Mouse (Mus musculus) kidney, postnatal 0 days (tissue): ENCODE measurements around the gene Gm37240. TPM values are rescaled to one million over a fixed set of nuclear protein-coding genes. Genes with fewer than 3 reads are reported as not detected.

Source experiments
- ATAC-seq: fragments of 200-750 bp; cut with Nextera tagmentation; replicated peaks from 2 replicates; pipeline ENCODE4 v1.8.0; 2017; ENCODE audit warnings: low read depth, moderate number of reproducible peaks, moderate TSS enrichment, moderate library complexity; ENCODE audit not compliant: low FRiP score
- DNase-seq: peaks from one replicate; pipeline ENCODE4 v3.0.0-alpha.2; 2016; ENCODE audit warnings: low spot score
- H3K27ac ChIP-seq: fragments of 300-500 bp; sonication (generic); 2 replicates; pipeline ENCODE4 v1.5.1; 2014; ENCODE audit warnings: mild to moderate bottlenecking
- H3K27me3 ChIP-seq: fragments of 300-500 bp; sonication (generic); 2 replicates; pipeline ENCODE4 v1.6.1; 2014; ENCODE audit warnings: low read length, mixed read lengths; ENCODE audit not compliant: insufficient read depth
- H3K36me3 ChIP-seq: fragments of 300-500 bp; sonication (generic); 2 replicates; pipeline ENCODE4 v1.6.1; 2014; ENCODE audit warnings: low read length, mixed read lengths; ENCODE audit not compliant: insufficient read depth
- H3K4me1 ChIP-seq: fragments of 300-500 bp; sonication (generic); replicated peaks from 2 replicates; pipeline ENCODE4 v1.6.1; 2014; ENCODE audit warnings: antibody characterized with exemption, low read length, mixed read lengths; ENCODE audit not compliant: insufficient read depth
- H3K4me2 ChIP-seq: fragments of 300-500 bp; sonication (generic); 2 replicates; pipeline ENCODE4 v1.6.1; 2014; ENCODE audit warnings: mild to moderate bottlenecking, low read length, moderate library complexity, mixed read lengths
- H3K4me3 ChIP-seq: fragments of 300-500 bp; sonication (generic); replicated peaks from 2 replicates; pipeline ENCODE4 v1.5.1; 2014; ENCODE audit warnings: low read depth, low read length
- H3K9ac ChIP-seq: fragments of 300-500 bp; sonication (generic); 2 replicates; pipeline ENCODE4 v1.6.1; 2014; ENCODE audit warnings: low read depth, low read length
- H3K9me3 ChIP-seq: fragments of 300-500 bp; sonication (generic); replicated peaks from 2 replicates; pipeline ENCODE4 v1.6.1; 2016; ENCODE audit warnings: low read length, inconsistent platforms, mixed read lengths
- CTCF ChIP-seq: IDR thresholded peaks from 2 replicates; pipeline ENCODE4 v1.5.1; 2016; ENCODE audit warnings: antibody characterized with exemption, low read depth, mild to moderate bottlenecking, moderate library complexity
- WGBS: fragments of 180-500 bp; shearing (Covaris S2); extraction: QIAGEN DNeasy Blood & Tissue Kit; methylation state at CpG from one replicate; pipeline ENCODE4 v1.1.7; 2014; 5-methylcytosine and 5-hydroxymethylcytosine counted together
- polyA plus RNA-seq: library from polyadenylated mRNA; unstranded; fragments of >200 nt; fragmentation: Nextera tagmentation; extraction: Ambion mirVana; gene quantifications from 2 replicates; pipeline ENCODE4 v1.2.1, GENCODE M21; 2015

The Gm37240 gene
- polyA plus RNA-seq, 1 experiment from 2014 or later, result 10.8 TPM

- ATAC-seq (no peak), DNase-seq (no peak)
- no peak for TF ChIP-seq CTCF
- Histone ChIP-seq H3K27ac (no peak overlapping the region), H3K9me3 (no peaks in the 10 kb centered on the region), H3K4me2 (no peak overlapping the region), H3K36me3 (no peaks in the 10 kb centered on the region), H3K4me3 (no peak overlapping the region), H3K27me3 (no peaks in the 10 kb centered on the region), H3K9ac (no peak overlapping the region), H3K4me1 (no peaks in the 10 kb centered on the region)
- 81% methylated on average over 6 of the region's 6 CpGs for WGBS
Measured at GRCm38 (mm10) chr3:85159631-85160030, 727.7 kb downstream of the Gm37240 start.

- ATAC-seq, result no peak
- Histone ChIP-seq H3K4me1 (no peaks in the 10 kb centered on the region), H3K27me3 (no peaks in the 10 kb centered on the region), H3K4me2 (no peak overlapping the region), H3K4me3 (no peak overlapping the region), H3K27ac (no peak overlapping the region), H3K36me3 (no peaks in the 10 kb centered on the region), H3K9ac (no peak overlapping the region), H3K9me3 (no peaks in the 10 kb centered on the region)
- 71% methylated on average over 4 of the region's 4 CpGs for WGBS
- DNase-seq, result no peak
- no peak for TF ChIP-seq CTCF
Measured at GRCm38 (mm10) chr3:85148816-85149215, 738.5 kb downstream of the Gm37240 start.

GRCm38 (mm10) chr3:85148038-85148550, 739.2 kb downstream of the Gm37240 start:
- Histone ChIP-seq H3K36me3 (no peaks in the 10 kb centered on the region), H3K4me3 (no peak overlapping the region), H3K27ac (no peak overlapping the region), H3K27me3 (no peaks in the 10 kb centered on the region), H3K9ac (no peak overlapping the region), H3K9me3 (no peaks in the 10 kb centered on the region), H3K4me2 (no peak overlapping the region), H3K4me1 (no peaks in the 10 kb centered on the region)
- no peak for TF ChIP-seq CTCF
- no peak for DNase-seq
- 85% methylated on average over 6 of the region's 6 CpGs for WGBS
- no peak for ATAC-seq

GRCm38 (mm10) chr3:85145568-85145967, 741.8 kb downstream of the Gm37240 start:
- ATAC-seq, result no peak
- no peak overlapping the region for H3K4me3 ChIP-seq
- no peaks in the 10 kb centered on the region for H3K27me3 ChIP-seq
- 20% methylated on average over 7 of the region's 7 CpGs for WGBS
- H3K9ac ChIP-seq, result no peak overlapping the region
- TF ChIP-seq CTCF, result no peak
- H3K27ac ChIP-seq, result no peak overlapping the region
- DNase-seq, result peak; percentile 80
- no peaks in the 10 kb centered on the region for H3K4me1 ChIP-seq
- no peak overlapping the region for H3K4me2 ChIP-seq
- no peaks in the 10 kb centered on the region for H3K36me3 ChIP-seq
- H3K9me3 ChIP-seq, result no peaks in the 10 kb centered on the region

- Histone ChIP-seq H3K4me3 (no peak overlapping the region), H3K9ac (no peak overlapping the region), H3K36me3 (no peaks in the 10 kb centered on the region), H3K27ac (no peak overlapping the region), H3K4me2 (no peak overlapping the region), H3K27me3 (no peaks in the 10 kb centered on the region), H3K9me3 (no peaks in the 10 kb centered on the region), H3K4me1 (no peaks in the 10 kb centered on the region)
- DNase-seq, result no peak
- no peak for TF ChIP-seq CTCF
- 90% methylated on average over 4 of the region's 4 CpGs for WGBS
- ATAC-seq, result no peak
Measured at GRCm38 (mm10) chr3:85145076-85145475, 742.2 kb downstream of the Gm37240 start.

GRCm38 (mm10) chr3:85144425-85144824, 742.9 kb downstream of the Gm37240 start:
- no peak for ATAC-seq

GRCm38 (mm10) chr3:85140488-85140887, 746.8 kb downstream of the Gm37240 start:
- H3K4me1 ChIP-seq, result no peaks in the 10 kb centered on the region
- TF ChIP-seq CTCF, result no peak
- H3K27ac ChIP-seq, result no peak overlapping the region
- no peak overlapping the region for H3K9ac ChIP-seq
- ATAC-seq, result no peak
- H3K27me3 ChIP-seq, result no peaks in the 10 kb centered on the region
- H3K9me3 ChIP-seq, result no peaks in the 10 kb centered on the region
- no peak overlapping the region for H3K4me2 ChIP-seq
- no peak for DNase-seq
- H3K36me3 ChIP-seq, result no peaks in the 10 kb centered on the region
- no peak overlapping the region for H3K4me3 ChIP-seq
- 44% methylated on average over 7 of the region's 7 CpGs for WGBS

More at GRCm38 (mm10) chr3:85144425-85144824, 742.9 kb downstream of the Gm37240 start:
- 80% methylated on average over 3 of the region's 3 CpGs for WGBS
- Histone ChIP-seq H3K4me1 (no peaks in the 10 kb centered on the region), H3K4me3 (no peak overlapping the region), H3K9me3 (no peaks in the 10 kb centered on the region), H3K27ac (no peak overlapping the region), H3K4me2 (no peak overlapping the region), H3K36me3 (no peaks in the 10 kb centered on the region), H3K27me3 (no peaks in the 10 kb centered on the region), H3K9ac (no peak overlapping the region)
- TF ChIP-seq CTCF, result no peak
- DNase-seq, result no peak
